Comparison of ENCODE assay signal across 8 mouse cellular contexts in the genomic region with DNA sequence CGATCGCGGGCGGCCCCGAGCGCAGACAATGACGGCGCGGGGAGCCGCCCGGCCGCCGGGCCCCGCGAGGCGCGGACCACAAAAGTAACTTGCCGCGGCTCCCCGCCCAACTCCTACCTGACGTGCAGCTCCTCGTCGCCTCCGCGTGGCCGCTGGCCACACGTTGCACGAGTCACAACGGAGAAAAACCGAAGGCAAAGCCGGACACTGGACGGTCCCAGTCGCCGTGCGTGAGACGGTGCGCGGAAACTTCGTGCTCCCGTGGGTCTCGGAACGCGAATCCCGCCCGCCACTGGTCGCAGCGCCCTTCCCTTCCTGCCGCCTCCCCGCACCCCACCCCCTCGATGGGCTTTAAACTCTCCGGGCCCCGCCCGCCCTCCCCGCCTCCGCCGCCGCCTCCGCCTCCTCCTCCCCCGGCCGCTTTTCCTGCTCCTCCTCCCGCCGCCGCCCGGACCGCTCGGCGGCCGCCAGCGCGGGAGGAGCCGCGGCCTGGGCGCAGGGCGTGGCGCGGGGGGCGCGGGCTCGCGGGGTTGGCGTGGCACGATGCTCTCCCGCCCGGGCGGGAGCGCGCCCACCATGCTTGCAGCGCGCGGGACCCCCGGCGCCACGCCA. TPM values are rescaled to one million over a fixed set of nuclear protein-coding genes. Genes with fewer than 3 reads are reported as not detected.
DNase-seq lines count a peak whose midpoint lies in the region; ATAC-seq and TF ChIP-seq lines count a peak whose summit lies in the region.

No protein-coding gene starts in this region.

- peak; percentile 65 for ATAC-seq in forebrain, embryonic 13.5 days
- ATAC-seq in megakaryocyte-erythroid progenitor cell, adult 5-6 weeks (replicated peaks; ENCODE audit: low FRiP score, low TSS enrichment, poor library complexity, severe bottlenecking): peak; percentile 61

- TF ChIP-seq CTCF in left cerebral cortex, adult 2 months (IDR thresholded peaks at IDR 0.05): no peak

- H3K4me3 ChIP-seq in left cerebral cortex, adult 2 months: peak overlapping the region; percentile 28
- peak overlapping the region; percentile 58 for H3K4me3 ChIP-seq in forebrain, embryonic 13.5 days
- H3K4me3 ChIP-seq in limb, embryonic 10.5 days: peak overlapping the region; percentile 70

- WGBS in forebrain, embryonic 13.5 days: under 1% methylated on average over 68 of the region's 93 CpGs
- 1% methylated on average over 80 of the region's 93 CpGs for WGBS in limb, embryonic 10.5 days

- intact Hi-C loops in left cerebral cortex, adult 2 months (cut with DNase I): no loop called here
- intact Hi-C loops in heart, postnatal 25 days (cut with DNase I): loop anchor here (5.0 kb wide), 3 partner anchors 40 to 215 kb away; no protein-coding TSS in a partner anchor

- peaks cover 10% of the 10 kb centered on the region for H3K4me1 ChIP-seq in forebrain, embryonic 13.5 days
- peaks cover 14% of the 10 kb centered on the region; the same call in 1 of the 2 replicates for H3K4me1 ChIP-seq in limb, embryonic 10.5 days

- H3K9ac ChIP-seq in forebrain, embryonic 13.5 days: peak overlapping the region; percentile 79

- peaks cover 94% of the 10 kb centered on the region for H3K27me3 ChIP-seq in forebrain, embryonic 13.5 days
- peaks cover 100% of the 10 kb centered on the region for H3K27me3 ChIP-seq in limb, embryonic 10.5 days (ENCODE audit: low read depth, poor library complexity, severe bottlenecking)

- H3K4me2 ChIP-seq in forebrain, embryonic 13.5 days: peak overlapping the region; percentile 51

- no peak overlapping the region for H3K27ac ChIP-seq in left cerebral cortex, adult 2 months
- H3K27ac ChIP-seq in forebrain, embryonic 13.5 days: peak overlapping the region; percentile 78
- peak overlapping the region; percentile 97 for H3K27ac ChIP-seq in limb, embryonic 10.5 days

- no peaks in the 10 kb centered on the region for H3K9me3 ChIP-seq in forebrain, embryonic 13.5 days (replicated peaks)
- no peaks in the 10 kb centered on the region for H3K9me3 ChIP-seq in limb, embryonic 10.5 days (replicated peaks)

- H3K36me3 ChIP-seq in forebrain, embryonic 13.5 days (ENCODE audit: poor library complexity, severe bottlenecking): no peaks in the 10 kb centered on the region
- peaks cover 17% of the 10 kb centered on the region for H3K36me3 ChIP-seq in limb, embryonic 10.5 days

- DNase-seq in left cerebral cortex, adult 2 months (ENCODE audit: extremely low spot score in 1 of 2, low spot score in 2 of 2): no peak
- DNase-seq in left cerebral cortex, adult 8-10 months (ENCODE audit: low spot score in 2 of 2): no peak
- peak; percentile 49 for DNase-seq in heart, postnatal 25 days (ENCODE audit: low spot score)
- DNase-seq in limb, embryonic 10.5 days (ENCODE audit: low spot score): peak; percentile 81
- peak; percentile 73 for DNase-seq in testis, postnatal 10 days (ENCODE audit: low spot score)
- no peak for DNase-seq in layer of hippocampus, adult 9-11 months

RNA-seq across cellular contexts. Expression of gene Grb10, which starts 1.3 kb away (rescaled TPM):
- 10 to 100 TPM; 30.5 to 35.1 TPM for total RNA-seq in left cerebral cortex, adult 2 months (2021)
- total RNA-seq in left cerebral cortex, adult 8-10 months (2022): 10 to 100 TPM; 47.8 to 55.4 (median 52.4) TPM
- polyA plus RNA-seq in forebrain, embryonic 13.5 days (2015; fragmentation: Nextera tagmentation; extraction: Ambion mirVana): 165 and 188 TPM in 2 replicates
- total RNA-seq in heart, postnatal 25 days (2021): 100 to 1,000 TPM; 103 to 108 TPM
- 474 and 593 TPM in 2 replicates for polyA plus RNA-seq in limb, embryonic 10.5 days (2016; fragmentation: Nextera tagmentation; extraction: Ambion mirVana)
- total RNA-seq in megakaryocyte-erythroid progenitor cell, adult 5-6 weeks (2014; fragmentation: Nextera tagmentation): 38.7 and 42.0 TPM in 2 replicates
- 53.4 and 54.0 TPM in 2 replicates for total RNA-seq in megakaryocyte-erythroid progenitor cell, adult 5-6 weeks (2017)

Comparison
In these comparisons a context has a peak if more than half of its experiments do, and no peak if none do; other contexts are left out.
1. DNase-seq: peak in heart, postnatal 25 days (single experiment), limb, embryonic 10.5 days (single experiment) and testis, postnatal 10 days (single experiment); none in left cerebral cortex, adult 2 months (0 of 2), left cerebral cortex, adult 8-10 months (0 of 2) and layer of hippocampus, adult 9-11 months (single experiment).
2. Peak in every context shown above with its lines, with median percentiles within 50 percentile points of each other: H3K4me3 ChIP-seq.